In genomic region chr1:40579784-40580183, GRCm38 (mm10) we compare ENCODE assay signal across 8 mouse cellular contexts. TPM values are rescaled to one million over a fixed set of nuclear protein-coding genes. Genes with fewer than 3 reads are reported as not detected.
DNase-seq lines count a peak whose midpoint lies in the region; ATAC-seq and TF ChIP-seq lines count a peak whose summit lies in the region.

Gene Slc9a4 (plus strand): TSS chr1:40580081.

- in situ Hi-C loops in CH12.LX (cut with MboI; ENCODE audit: low pct_ligation_motif_present, low pct_unique_long_range_greater_than_20kb, low sequenced_read_pairs), result loop anchor here (10.0 kb wide), 1 partner anchor 75 kb away; no protein-coding TSS in a partner anchor

- H3K27me3 ChIP-seq in CH12.LX (replicated peaks), result no peaks in the 10 kb centered on the region
- H3K27me3 ChIP-seq in heart, embryonic 16.5 days (ENCODE audit: control insufficient read depth, insufficient read depth, low read length), result peaks cover 7% of the 10 kb centered on the region; the same call in 1 of the 2 replicates
- no peaks in the 10 kb centered on the region for H3K27me3 ChIP-seq in stomach, embryonic 16.5 days (ENCODE audit: control insufficient read depth, insufficient read depth, low read length)

- WGBS in heart, embryonic 16.5 days, result 11% methylated on average over 7 of the region's 7 CpGs
- 9% methylated on average over 7 of the region's 7 CpGs for WGBS in stomach, embryonic 16.5 days

- peaks cover 0 to under 1% of the 10 kb centered on the region in 2 experiments; a peak in 1 of 4 replicates for H3K4me1 ChIP-seq in CH12.LX (ENCODE audit: control insufficient read depth in 1 of 2, insufficient read depth in 2 of 2)
- H3K4me1 ChIP-seq in heart, embryonic 16.5 days (ENCODE audit: control insufficient read depth, insufficient read depth, low read length), result no peaks in the 10 kb centered on the region
- no peaks in the 10 kb centered on the region for H3K4me1 ChIP-seq in stomach, embryonic 16.5 days (ENCODE audit: control insufficient read depth, insufficient read depth, low read length)

- no peak within 1 kb of the TSS for H3K4me3 ChIP-seq in CH12.LX (replicated peaks in 1 of 3; ENCODE audit: low read depth in 2 of 3, low read length in 2 of 3, poor library complexity in 1 of 3)
- H3K4me3 ChIP-seq in heart, embryonic 16.5 days (ENCODE audit: low read length), result no peak within 1 kb of the TSS
- H3K4me3 ChIP-seq in layer of hippocampus, adult 2 months, result peak within 1 kb of the TSS; percentile 44
- peak within 1 kb of the TSS; percentile 33 for H3K4me3 ChIP-seq in stomach, embryonic 16.5 days (replicated peaks; ENCODE audit: low read length)

- H3K4me2 ChIP-seq in CH12.LX (ENCODE audit: insufficient read depth, low read depth, poor library complexity, severe bottlenecking), result no peak within 1 kb of the TSS
- H3K4me2 ChIP-seq in heart, embryonic 16.5 days (ENCODE audit: low read depth, low read length), result peak within 1 kb of the TSS; percentile 47
- H3K4me2 ChIP-seq in stomach, embryonic 16.5 days (ENCODE audit: low read depth, low read length), result peak within 1 kb of the TSS; percentile 28

- dilution Hi-C loops in CH12.LX (cut with MboI; ENCODE audit: extremely low pct_ligation_motif_present, extremely low pct_unique_long_range_greater_than_20kb, low sequenced_read_pairs), result no loop called here

- H3K79me2 ChIP-seq in CH12.LX (replicated peaks; ENCODE audit: control insufficient read depth, extremely low read depth, insufficient read depth, poor library complexity, severe bottlenecking), result no peaks in the 10 kb centered on the region

- no peaks in the 10 kb centered on the region for H3K36me3 ChIP-seq in CH12.LX (replicated peaks in 1 of 2; ENCODE audit: control insufficient read depth in 1 of 2, insufficient read depth in 1 of 2, low read length in 1 of 2)
- H3K36me3 ChIP-seq in heart, embryonic 16.5 days (ENCODE audit: control insufficient read depth, insufficient read depth), result no peaks in the 10 kb centered on the region
- H3K36me3 ChIP-seq in stomach, embryonic 16.5 days (ENCODE audit: control insufficient read depth, insufficient read depth, low read length), result no peaks in the 10 kb centered on the region

- no peak within 1 kb of the TSS for H3K9ac ChIP-seq in CH12.LX (ENCODE audit: insufficient read depth, low read depth)
- H3K9ac ChIP-seq in heart, embryonic 16.5 days (ENCODE audit: low read length), result no peak within 1 kb of the TSS
- no peak within 1 kb of the TSS for H3K9ac ChIP-seq in stomach, embryonic 16.5 days (ENCODE audit: low read length)

- no peak for TF ChIP-seq EP300 in CH12.LX (IDR thresholded peaks at IDR 0.05; ENCODE audit: low read length)

- peak; percentile 61 to 64 for TF ChIP-seq CTCF in CH12.LX (conservative IDR thresholded peaks at IDR 0.05 in 1 of 2, IDR thresholded peaks at IDR 0.05 in 1 of 2; ENCODE audit: low read depth in 2 of 2, low read length in 2 of 2)
- peak; percentile 89 for TF ChIP-seq CTCF in layer of hippocampus, adult 2 months (conservative IDR thresholded peaks at IDR 0.05)

- DNase-seq in cerebellum, adult 18-20 months, result peak; percentile 8 to 12
- peak; percentile 51 for DNase-seq in CH12.LX (ENCODE audit: extremely low read depth)
- peak; percentile 9 to 30 for DNase-seq in cerebellum, postnatal 36 days
- peak; percentile 42 to 59 for DNase-seq in layer of hippocampus, adult 2 months (ENCODE audit: low spot score in 2 of 2)

- no peak within 1 kb of the TSS for H3K27ac ChIP-seq in CH12.LX (ENCODE audit: insufficient read depth, low read depth)
- no peak within 1 kb of the TSS for H3K27ac ChIP-seq in heart, embryonic 16.5 days (ENCODE audit: low read length)
- peak within 1 kb of the TSS; percentile 75 for H3K27ac ChIP-seq in layer of hippocampus, adult 2 months
- H3K27ac ChIP-seq in stomach, embryonic 16.5 days (ENCODE audit: low read length), result peak within 1 kb of the TSS; percentile 22; the same call in 1 of the 2 replicates

- no peak for TF ChIP-seq POLR2A in CH12.LX (IDR thresholded peaks at IDR 0.05; ENCODE audit: low read depth, low read length)

- H3K9me3 ChIP-seq in CH12.LX (replicated peaks; ENCODE audit: low read length), result no peaks in the 10 kb centered on the region
- H3K9me3 ChIP-seq in heart, embryonic 16.5 days (replicated peaks; ENCODE audit: control insufficient read depth, low read length), result no peaks in the 10 kb centered on the region
- no peaks in the 10 kb centered on the region for H3K9me3 ChIP-seq in stomach, embryonic 16.5 days (replicated peaks; ENCODE audit: control insufficient read depth, low read length)

- no peak for ATAC-seq in cerebellum, adult (ENCODE audit: insufficient number of reproducible peaks, low FRiP score, low TSS enrichment)
- ATAC-seq in heart, embryonic 16.5 days (replicated peaks; ENCODE audit: extremely low read depth, insufficient read depth, low FRiP score), result no peak
- ATAC-seq in megakaryocyte progenitor cell, adult 5-6 weeks (replicated peaks; ENCODE audit: poor library complexity), result peak; percentile 64
- ATAC-seq in stomach, embryonic 16.5 days (ENCODE audit: insufficient read depth, low FRiP score), result no peak

- peak; percentile 68 for TF ChIP-seq RAD21 in CH12.LX (IDR thresholded peaks at IDR 0.05; ENCODE audit: low read depth, low read length)

TF ChIP-seq in CH12.LX, 34 proteins besides CTCF, POLR2A, EP300 and RAD21:
- TF ChIP-seq SIN3A (IDR thresholded peaks at IDR 0.05; ENCODE audit: low read length), result no peak
- peak; percentile 72 for TF ChIP-seq SMC3 (IDR thresholded peaks at IDR 0.05; ENCODE audit: low read depth, low read length)

RNA-seq across cellular contexts. Expression of gene Slc9a4, which starts in this region (rescaled TPM):
- total RNA-seq in CH12.LX (2012; rRNA removed) (not detected in 2 replicates), CH12.LX (2014; rRNA removed) (0.07 and 1.2 TPM in 2 replicates)
- 0.18 and 0.31 TPM in 2 replicates for polyA plus RNA-seq in CH12.LX (2012; ENCODE audit: insufficient read length, low read depth)
- polyA plus RNA-seq in heart, embryonic 16.5 days (2015; fragmentation: Nextera tagmentation; extraction: Ambion mirVana), result 0.09 TPM in 1 of 2 replicates, not detected in the other
- 10 to 100 TPM; 22.5 to 23.3 TPM for total RNA-seq in layer of hippocampus, adult 2 months (2021)
- total RNA-seq in megakaryocyte progenitor cell, adult 5-6 weeks (2015), result not detected in 2 replicates
- total RNA-seq in megakaryocyte progenitor cell, adult 5-6 weeks (2017), result not detected in 2 replicates
- polyA plus RNA-seq in stomach, embryonic 16.5 days (2015; fragmentation: Nextera tagmentation; extraction: Ambion mirVana), result 12.0 and 15.5 TPM in 2 replicates

Comparison
In these comparisons a context has a peak if more than half of its experiments do, and no peak if none do; other contexts are left out.
1. RNA of gene Slc9a4 (total RNA-seq): 22.5 to 23.3 TPM in layer of hippocampus, adult 2 months; 0.07 to 1.2 TPM in CH12.LX and not detected in megakaryocyte progenitor cell, adult 5-6 weeks; every median in the first group is over 10 times any median in the second.
2. Peak in ATAC-seq in megakaryocyte progenitor cell, adult 5-6 weeks; RNA of the gene not detected or under 1 TPM.
3. H3K27ac ChIP-seq: peak in layer of hippocampus, adult 2 months (single experiment) and stomach, embryonic 16.5 days (single experiment); none in CH12.LX (single experiment) and heart, embryonic 16.5 days (single experiment).
4. H3K4me3 ChIP-seq: peak in layer of hippocampus, adult 2 months (single experiment) and stomach, embryonic 16.5 days (single experiment); none in CH12.LX (0 of 3) and heart, embryonic 16.5 days (single experiment).
5. Peak in every context shown above with its lines, with median percentiles within 50 percentile points of each other: DNase-seq.